Mouse (Mus musculus): ENCODE measurements around the gene Trappc12.

DNA sequence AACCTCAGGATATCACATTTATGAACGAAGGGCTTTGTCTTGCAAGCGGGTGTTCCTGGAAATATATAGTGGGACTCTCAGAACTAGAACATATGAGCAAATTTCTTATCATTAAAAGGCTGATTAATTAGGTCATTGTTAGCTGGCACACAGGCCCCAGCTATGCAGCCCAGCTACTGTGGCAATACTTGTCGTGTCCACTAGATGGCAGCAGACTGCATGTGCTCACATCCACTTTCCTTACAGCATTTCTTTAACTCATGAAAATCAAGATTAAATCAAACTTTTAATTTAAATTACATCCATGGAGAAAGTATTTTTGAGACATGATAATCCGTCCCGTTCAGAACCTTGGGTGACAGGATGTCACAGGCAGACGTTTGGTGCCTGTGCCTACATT lies 50.6 kb downstream of the Trappc12 start:
- TF ChIP-seq POLR2A (IDR thresholded peaks at IDR 0.05; ENCODE audit: low read depth, low read length) (no peak), CTCF (IDR thresholded peaks at IDR 0.05; ENCODE audit: extremely low read depth, insufficient read depth, insufficient read length, insufficient replicate concordance) (peak; percentile 76; the same call in 1 of the 2 replicates)
